Mouse (Mus musculus) lung, postnatal 14 days (tissue): ENCODE results near the gene Cav2.

Experiments used
- DNase-seq: peaks from one replicate; pipeline ENCODE4 v3.0.0; 2021

Gene Cav2

GRCm38 (mm10) chr6:17314659-17315616, 34.0 kb downstream of the Cav2 start:
- no peak for DNase-seq

- no peak for DNase-seq
Measured at GRCm38 (mm10) chr6:17316294-17317166, 35.5 kb downstream of the Cav2 start.

- no peak for DNase-seq
Measured at GRCm38 (mm10) chr6:17317167-17317524, 36.2 kb downstream of the Cav2 start.

GRCm38 (mm10) chr6:17317944-17318343, 37.0 kb downstream of the Cav2 start:
- DNase-seq, result no peak

GRCm38 (mm10) chr6:17321976-17322375, 41.0 kb downstream of the Cav2 start:
- DNase-seq, result no peak

- DNase-seq, result no peak
Measured at GRCm38 (mm10) chr6:17327216-17327615, 46.2 kb downstream of the Cav2 start.

GRCm38 (mm10) chr6:17329801-17330200, 48.8 kb downstream of the Cav2 start:
- no peak for DNase-seq

- DNase-seq, result no peak
Measured at GRCm38 (mm10) chr6:17337724-17338123, 56.7 kb downstream of the Cav2 start.
